Mouse (Mus musculus) gastrocnemius, postnatal 10 days (tissue): ENCODE measurements around the gene Cdc42bpg. TPM values are rescaled to one million over a fixed set of nuclear protein-coding genes. Genes with fewer than 3 reads are reported as not detected.
"Not testable (repeated sequence)": the region's sequence is repeated elsewhere in the genome, so short reads cannot be mapped to it uniquely, and the experiment has no call there.

Experiments used
- DNase-seq: peaks from one replicate; pipeline ENCODE4 v3.0.0; 2021; ENCODE audit warnings: mixed read lengths
- total RNA-seq, 2 experiments: library from RNA; stranded (reverse); gene quantifications; 2 replicates each; pipeline ENCODE4 v1.2.3; 2021

Gene Cdc42bpg
- total RNA-seq, 2 experiments from 2014 or later, result 4.2 to 4.5 TPM

DNA sequence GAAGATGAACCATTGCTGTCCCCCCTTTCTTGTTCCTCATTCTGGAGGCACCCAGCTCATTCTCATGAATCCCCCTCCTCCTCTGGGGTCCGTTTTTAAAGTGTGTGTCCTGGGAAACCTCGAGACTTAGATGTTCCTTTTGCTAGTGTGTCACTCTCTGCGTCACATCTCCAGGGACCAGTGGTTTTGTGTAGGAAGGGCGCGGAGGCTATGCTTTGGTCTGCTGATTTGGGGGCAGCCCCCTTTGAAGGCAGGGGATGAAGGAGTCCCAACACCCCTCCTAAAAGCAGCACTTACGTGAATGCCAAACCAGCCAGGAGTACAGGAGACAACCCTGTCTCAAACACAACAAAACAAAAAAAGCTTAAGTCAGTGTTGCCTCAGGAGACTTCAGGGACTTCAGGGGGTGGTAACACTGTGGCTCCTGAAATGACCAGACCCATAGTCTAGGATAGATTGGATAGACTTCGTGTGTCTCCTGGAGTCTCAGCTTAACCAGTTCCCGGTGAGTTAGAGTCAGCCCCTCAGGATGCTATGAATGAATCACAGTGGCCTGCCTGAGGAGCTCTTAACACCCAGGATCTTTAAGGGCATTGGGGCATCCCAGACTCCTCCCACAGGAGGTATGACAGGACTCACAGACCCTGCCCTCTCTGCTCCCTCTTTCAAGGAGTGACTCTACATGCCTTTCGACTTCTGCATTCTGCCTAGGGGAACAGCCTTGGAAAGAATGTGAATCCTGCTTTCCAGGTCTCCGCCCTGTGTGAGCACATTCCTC is 28.4 kb upstream of the Cdc42bpg start:
- DNase-seq, result no peak

DNA sequence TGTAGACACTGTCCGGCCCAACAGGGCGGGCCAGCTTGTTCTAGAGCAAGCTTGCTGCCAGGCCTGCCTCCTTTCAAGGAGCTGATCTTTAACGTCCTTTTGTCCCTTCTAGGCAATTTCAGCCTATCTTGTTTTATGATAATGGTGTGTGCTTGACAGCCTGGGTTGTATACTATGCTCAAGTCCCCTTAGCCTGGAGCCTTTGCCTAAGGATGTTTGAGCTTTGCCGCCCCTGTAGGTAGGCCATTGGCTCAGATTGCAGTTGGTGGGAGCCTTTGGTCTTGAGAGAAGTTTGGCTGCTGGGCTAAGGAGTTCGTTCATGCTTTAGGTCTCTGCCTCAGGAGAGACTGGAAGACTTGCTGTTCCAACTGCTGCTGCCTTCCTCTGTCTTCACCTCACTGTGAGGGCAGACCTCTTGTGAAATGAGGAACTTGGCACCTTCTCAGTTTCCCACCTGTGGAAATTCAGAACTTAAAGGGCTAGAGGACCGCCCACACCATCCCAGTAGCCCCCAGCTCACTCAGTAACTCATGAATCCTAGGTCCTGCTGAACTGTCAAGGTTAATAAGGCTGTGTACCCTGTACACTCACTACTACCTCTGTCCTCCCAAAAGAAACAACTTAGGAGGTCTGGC is 27.7 kb upstream of the Cdc42bpg start:
- peak; percentile 57 for DNase-seq

DNA sequence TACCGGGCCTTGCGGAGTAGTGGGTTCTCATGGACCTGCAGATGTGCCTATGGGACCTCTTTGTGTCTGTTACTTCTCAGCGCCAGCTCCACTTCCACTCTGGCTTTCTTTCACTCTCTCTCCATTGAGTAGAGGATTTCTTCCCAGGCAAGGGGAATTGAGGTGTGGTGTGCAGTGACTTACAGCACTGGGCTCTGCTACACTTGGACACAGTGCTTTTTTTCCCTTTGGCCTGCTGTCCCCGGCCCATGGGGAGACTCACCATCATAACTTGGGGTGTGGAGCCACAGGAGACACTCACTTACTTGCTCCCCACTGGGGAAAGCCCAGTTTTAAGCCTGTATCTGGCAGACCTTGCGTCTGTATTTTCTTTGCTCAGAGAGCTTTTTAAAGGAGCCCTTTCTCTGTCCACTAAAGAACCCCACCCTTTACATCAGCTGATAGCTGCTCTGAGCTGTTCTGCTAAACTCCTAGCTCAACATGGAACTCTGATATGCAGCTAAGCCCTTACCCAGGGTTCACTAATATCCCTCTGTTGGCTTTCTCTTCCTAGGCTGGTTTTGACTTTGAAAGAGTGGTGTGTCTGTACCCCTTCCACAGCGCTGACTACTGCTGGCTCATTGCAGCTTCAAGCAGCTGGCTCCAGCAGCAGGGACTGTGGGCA is 26.6 kb upstream of the Cdc42bpg start:
- no peak for DNase-seq

DNA sequence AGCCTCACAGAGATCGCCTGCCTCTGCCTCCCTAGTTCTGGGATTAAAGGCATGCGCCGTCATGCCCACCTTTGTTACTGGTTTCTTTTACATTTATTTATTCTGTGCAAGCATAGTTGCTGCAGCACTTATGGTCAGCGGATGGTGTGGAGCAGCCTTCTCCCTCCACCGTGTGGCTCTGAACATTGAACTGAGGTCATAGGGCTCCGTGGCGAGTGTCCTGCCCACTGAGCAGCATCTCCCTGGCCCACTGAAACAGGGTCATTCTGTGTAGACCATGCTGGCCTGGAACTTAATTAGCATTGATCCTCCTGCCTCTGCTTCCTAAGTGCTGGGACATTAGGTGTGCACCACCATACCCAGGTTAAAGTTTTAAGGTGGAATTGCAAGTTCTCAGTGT is 25.7 kb upstream of the Cdc42bpg start:
- DNase-seq, result no peak

DNA sequence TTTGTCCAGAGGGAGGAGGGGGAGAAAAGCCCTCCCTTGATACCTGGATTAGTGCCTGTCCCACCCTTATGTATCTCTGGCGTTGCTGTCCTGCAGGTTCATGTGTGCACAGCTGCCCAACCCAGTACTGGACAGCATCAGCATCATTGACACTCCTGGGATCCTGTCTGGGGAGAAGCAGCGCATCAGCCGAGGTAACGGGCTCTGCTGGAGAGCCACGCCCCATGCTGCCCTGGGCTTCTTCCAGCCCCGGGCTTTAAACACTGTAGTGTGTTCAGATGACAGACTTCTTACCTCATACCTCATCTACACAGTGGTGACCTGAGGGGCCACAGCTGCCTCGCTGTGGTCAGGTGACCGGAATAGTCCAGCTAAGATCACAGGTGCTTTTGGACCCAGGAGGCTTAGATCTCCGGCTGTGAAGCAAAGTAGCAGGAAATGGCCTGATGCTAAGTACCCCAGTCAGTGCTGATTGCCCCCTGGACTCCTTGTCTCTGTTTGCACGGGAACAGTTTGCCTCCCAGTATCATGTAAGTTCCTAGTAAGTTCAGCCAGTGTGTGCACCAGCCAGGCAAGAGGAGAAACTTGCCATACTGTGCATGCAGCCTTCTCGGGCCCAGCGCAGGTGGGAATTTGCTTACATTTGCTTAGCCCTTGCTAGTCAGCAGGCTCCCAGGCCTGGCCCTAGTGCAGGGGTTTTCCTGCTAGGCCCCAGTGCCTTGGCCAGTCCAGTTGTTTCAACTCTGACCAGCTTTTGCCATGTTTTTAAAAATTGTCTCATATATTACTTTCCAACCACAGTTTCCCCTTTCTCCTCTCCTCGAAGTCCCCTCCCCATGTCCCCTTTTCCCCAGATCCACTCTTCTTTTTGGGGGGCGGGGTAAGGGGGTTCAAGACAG is 24.9 kb upstream of the Cdc42bpg start:
- DNase-seq, result no peak

DNA sequence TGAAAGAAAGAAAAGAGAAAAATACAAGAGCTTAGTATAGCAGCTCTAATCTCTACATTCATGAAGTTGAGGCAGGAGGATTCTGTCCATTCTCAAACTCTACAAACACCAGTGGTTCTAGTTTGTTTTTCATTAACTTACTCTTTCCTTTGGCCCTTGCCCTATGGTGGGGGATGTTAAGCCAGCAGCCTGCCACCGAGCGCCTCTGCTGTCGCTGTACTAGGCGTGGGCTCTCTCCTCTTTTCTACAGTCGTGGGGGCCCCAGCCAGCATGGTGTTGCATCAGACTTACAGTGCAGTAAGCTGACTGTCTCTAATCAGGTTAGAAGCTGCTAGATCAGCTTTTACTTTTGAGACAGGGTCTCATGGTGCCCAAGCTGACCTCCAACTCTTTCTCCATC is 23.3 kb upstream of the Cdc42bpg start:
- no peak for DNase-seq

DNA sequence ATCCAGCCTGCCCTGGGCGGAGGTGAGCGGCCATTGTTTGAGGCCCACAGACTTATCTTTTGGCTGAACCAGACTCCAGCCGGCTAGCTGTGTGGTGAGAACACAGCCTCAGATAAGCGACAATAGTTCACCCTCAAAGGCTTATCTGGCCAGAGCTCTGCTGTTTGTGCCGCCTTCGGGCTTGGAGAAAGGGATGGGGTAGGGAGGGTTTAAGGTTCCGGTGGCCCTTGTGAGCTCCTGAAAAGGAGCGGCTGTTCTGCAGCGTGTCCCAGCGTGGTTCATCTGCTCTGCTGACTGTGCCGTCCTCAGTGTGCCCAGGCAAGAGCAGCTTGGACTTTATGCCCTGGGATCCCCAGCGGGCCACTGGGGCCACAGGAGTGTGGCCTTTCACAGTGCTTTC is 21.8 kb upstream of the Cdc42bpg start:
- no peak for DNase-seq

DNA sequence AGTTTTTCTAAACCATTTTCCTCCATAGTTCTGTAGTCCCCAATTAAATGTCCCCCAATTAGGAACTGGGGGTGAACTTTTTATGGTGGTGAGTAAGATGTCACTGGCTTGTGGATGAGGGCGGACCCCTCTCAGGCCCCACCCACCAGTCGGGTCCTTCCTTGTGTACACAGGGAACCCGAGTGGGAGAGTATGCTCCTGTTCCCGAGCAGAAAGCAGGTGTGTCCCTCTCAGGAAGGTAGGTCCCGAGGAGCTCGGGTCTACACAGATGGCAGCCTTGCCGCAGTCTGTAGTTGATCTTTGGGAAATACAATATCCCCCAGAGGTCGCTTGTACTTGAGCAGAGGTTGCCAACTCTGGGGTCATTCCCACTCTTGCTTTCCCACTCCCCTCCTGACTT is 21.0 kb upstream of the Cdc42bpg start:
- DNase-seq, result no peak

DNA sequence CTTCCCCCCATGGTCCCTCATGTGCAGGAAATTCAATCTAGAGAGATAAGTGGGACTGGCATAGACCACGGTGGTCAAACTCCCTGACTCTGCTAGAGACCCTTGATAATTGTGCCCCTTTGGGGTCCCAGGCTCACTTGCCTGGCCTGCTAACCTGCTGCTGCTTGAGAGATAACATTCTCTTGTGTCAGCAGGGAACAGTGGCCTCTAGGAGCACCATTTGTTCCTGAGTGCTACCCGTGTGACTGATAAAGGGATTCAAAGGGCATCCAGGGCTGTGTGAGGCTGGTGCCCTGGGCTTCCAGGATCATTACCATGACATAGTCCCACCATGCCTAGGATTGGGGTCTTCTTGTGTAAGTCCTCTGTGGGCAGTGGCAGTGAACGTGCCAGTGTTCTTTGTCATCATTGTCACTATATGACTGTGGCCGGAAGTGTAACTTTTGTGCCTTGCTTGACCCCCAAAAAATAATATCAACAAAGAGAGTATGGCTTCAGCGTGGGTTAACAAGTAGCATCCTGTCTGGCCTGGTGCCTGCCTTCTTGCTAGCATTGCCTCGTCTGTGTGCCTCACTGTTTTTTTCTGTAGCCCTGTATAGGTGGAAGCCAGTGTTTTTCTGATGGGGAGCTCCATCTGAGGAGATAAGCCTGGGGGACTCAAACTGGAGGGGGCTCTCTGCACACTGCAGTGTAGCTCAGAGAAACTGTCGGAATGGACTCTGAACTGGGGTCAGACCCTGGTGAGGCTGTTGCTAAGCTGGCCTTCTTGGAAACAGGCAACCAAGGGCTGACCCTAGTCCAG is 20.4 kb upstream of the Cdc42bpg start:
- no peak for DNase-seq

DNA sequence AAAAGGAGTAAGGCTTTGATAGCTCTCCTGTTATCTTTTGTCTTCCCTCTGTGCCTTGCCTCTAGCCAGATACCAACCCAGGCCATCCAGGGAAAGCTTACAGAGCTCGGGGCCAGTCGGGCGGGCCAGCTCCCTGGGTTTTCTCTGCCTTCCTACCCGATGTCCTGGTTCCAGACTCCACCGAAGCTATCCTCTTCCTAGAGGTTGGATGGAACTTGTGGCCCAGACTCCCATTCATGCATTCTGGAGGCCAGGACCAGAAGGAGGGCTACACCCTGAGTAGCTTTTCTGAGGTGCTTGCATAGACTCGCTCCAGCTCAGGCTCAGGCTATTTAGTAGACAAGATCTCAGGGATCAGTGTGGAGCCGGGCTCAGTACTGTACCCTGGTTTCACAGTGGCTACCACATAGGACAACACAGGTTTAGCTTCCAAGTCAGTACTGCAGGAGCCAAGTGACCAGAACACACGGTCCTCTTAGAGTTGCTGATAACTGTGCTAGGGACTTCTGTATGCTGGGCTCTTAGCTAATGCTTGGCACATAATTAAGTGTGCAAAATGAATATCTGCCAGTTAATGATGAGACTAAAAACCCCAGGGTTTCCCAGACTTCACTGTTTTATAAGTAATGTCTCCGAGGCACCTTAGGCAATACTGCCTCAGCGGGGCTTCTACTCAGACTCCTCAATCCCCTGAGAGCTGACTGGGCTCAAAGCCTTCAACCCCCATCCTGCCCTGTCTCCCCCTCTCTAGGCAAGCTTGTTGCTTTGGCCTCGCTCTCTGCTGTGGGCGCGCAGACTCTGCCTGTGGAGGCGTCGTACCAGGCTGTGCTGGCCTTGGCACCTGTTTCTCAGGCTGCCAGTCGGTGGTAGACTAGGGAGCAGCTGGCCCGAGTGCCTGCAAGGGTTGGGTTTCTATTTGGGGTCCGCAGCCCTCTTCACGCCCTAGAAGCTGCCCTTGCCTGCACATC is 19.5 kb upstream of the Cdc42bpg start:
- DNase-seq, result peak; percentile 52

DNA sequence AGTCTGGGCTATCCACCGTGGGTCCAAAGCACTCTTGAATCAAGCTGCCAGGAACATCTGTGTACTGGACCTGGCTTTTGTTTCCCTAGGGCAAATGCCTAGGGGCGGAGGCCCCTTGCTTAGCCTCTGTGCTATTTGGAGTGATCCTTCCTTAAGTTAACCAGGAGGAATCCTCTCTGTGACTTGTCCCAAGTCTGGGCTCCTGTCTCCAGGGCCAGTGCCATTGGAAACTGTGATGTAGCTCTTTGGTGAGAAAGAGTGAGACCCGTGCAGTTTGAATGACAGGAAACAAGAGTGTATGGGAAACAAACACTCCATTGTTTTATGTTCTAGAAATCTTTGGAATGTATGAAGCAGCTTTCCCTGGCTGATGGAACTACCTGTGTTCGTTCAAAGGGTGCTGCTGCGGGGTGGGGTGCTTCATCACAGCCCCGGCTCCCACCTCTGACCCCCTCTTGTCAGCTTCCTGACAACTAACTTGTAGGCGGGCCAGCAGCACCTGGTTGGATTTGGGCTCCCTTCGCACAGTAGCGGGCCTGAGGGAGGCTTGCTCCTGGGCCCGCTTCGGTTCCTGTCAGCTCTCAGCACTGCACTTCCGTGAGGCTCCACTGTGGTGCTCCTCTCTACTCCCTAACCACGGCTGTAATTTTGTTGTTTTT is 17.9 kb upstream of the Cdc42bpg start:
- DNase-seq, result no peak

DNA sequence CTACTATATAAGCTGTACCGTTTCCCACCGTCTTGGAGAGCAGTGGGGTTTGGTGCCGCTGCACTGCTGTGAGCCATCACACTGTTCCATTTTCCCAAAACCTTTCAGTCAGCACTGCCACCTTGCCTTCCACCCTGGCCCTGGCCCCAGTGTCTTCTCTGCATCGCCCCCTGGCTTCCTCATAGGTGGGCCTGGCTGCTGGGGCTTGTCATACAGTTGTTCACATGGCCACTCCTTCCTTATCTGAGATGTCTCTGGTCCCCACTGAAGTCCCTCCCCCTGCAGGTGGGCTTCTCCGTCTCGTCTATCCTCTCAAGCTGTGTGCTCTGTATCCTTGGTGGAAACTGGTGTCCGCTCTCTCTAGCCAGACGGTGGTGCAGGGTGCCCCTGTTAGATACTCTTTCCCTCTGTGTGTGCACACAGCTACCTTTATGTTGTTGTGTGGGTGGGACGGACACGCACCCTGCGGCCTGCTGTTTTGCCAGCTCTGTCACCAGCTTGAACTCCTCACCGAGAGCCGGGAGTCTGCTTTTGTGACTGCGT is 16.5 kb upstream of the Cdc42bpg start:
- no peak for DNase-seq

DNA sequence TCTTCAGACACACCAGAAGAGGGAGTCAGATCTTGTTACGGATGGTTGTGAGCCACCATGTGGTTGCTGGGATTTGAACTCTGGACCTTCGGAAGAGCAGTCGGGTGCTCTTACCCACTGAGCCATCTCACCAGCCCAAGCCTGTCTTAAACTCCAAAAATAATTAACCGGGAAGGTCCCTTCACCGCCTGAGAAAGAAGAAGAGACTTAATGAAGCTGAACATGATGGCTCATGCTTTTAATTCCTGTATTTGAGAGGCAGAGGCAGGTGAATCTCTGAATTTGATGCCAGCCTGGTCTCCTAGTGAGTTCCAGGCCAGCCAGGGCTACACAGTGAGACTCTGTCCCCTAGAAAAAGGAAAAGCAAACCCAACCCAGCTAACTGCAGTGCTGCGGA is 15.5 kb upstream of the Cdc42bpg start:
- DNase-seq, result not testable (repeated sequence)

DNA sequence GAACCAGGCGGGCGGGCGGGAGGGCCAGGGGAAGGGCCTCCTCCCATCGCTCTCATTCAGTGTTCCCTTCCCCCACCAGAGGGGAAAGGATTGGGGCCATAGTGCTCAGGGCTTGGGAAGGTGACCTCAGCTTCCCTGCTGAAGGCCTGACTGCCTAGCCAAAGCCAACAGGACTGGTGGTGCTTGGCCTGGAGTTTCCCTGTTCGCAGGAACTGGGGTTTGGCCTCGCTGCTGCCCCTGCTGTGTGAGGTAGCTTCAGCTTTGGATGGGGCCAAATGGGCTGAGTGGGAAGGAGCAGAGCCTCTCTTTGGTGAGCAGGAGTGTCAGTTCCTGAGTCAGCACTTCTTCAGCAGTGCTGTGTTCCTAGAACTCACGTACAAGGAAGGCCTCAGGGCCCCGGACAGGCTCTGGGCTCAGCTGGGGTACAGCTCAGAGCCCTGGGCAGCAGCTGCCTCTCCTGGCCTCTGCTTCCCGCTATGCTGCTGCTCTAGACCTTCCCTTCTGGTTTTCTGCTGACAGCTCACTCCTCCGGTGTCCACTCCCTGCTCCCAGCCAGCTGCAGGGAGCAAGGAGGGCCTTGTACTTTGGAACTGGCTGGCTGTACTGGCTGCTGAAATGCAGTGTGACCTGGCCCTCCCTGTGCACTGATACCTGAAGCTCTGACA is 15.0 kb upstream of the Cdc42bpg start:
- DNase-seq, result no peak

DNA sequence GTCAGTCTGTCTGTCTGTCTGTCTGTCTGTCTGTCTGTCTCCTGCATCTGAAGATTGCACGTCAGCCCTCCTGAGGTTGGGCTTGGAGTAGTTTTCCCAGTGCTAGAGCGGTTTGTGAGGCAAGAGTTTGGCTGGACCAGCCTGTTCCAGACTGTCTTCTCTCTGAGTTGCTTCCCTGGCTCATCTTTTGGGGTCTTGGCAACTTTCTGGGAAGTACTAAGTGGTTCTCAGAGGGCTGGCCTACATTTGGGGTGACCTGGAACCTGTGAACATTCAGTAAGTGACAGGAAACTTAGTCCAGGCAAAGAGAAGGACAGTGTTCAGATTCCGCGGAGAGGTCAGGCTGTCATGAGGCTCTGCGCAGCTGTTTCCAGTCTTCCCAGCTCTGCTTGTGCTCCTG is 14.0 kb upstream of the Cdc42bpg start:
- no peak for DNase-seq

DNA sequence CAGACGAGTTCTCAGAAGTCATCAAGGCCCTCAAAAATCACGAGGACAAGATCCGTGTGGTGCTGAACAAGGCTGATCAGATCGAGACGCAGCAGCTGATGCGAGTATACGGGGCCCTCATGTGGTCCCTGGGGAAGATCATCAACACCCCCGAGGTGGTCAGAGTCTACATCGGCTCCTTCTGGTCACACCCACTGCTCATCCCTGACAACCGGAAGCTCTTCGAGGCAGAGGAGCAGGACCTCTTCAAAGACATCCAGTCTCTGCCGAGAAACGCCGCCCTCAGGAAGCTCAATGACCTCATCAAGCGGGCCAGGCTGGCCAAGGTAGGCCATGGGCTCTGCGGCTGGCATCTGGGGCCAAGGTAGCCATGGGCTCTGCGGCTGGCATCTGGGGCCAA is 12.0 kb upstream of the Cdc42bpg start:
- no peak for DNase-seq

DNA sequence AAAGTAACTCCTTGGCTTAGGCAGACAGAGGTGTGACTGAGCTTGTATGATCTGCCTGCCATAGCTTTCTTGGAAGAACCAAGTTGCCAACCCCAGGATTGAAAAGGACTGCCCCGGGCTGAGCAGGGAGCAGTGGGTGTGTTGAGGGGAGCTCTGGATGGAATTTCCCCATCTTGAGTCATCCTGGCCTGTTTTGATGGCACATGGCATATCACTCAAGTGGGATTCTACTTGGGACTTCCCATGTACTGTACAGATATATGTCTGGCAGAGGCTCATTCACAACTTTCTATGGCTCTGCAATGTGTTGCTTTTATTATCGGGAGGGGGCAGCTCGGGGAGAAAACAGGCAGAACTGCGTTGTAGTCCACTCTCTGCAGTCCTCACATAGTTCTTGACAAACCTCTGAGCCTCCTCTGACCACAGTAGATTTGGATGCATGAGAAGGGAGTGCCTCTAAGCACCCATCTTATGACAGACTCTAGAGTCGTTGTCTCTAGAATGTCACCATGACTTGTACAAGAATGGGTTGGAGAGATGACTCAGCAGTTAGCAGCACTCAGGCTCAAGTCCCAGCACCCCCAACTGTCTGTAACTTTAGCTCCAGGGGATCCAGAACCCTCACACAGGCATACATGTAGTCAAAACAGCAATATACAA is 9.6 kb upstream of the Cdc42bpg start:
- DNase-seq, result no peak

DNA sequence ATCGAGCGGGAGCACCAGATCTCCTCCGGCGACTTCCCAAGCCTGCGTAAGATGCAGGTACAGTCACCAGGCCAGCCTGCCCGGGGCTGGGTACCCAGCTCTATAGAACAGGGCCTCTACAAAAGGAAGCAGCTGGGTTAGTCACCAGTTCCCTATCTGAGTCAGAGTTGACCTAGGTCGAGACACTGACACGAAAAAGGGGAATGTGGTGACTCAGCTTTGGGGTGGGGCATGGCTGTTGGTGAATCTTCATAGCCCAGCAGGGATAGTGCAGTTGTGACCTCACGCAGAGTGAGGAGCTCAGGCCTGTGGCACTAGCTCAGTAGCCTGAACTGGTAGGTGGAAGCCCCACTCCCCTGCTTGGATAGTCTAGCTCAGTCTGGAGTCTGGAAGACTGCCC is 8.6 kb upstream of the Cdc42bpg start:
- DNase-seq, result no peak
